Mouse (Mus musculus): ENCODE measurements at regions not wholly inside any gene's neighbourhood (a gene's known extent, or its start where the extent isn't known, plus 50 kb on each side); places are given as distances from the start of the nearest gene placed in this dataset.

- no peak overlapping the region for H3K4me3 ChIP-seq (ENCODE audit: insufficient read depth, low read depth, low read length)
- H3K4me1 ChIP-seq (ENCODE audit: control insufficient read depth, insufficient read depth, insufficient read length, low read length) = no peaks in the 10 kb centered on the region; the same call in 1 of the 2 replicates
Observed at GRCm38 (mm10) chr17:4176524-4176923, 480.5 kb upstream of the Nox3 start.

GRCm38 (mm10) chr17:4177485-4178150, 481.6 kb upstream of the Nox3 start:
- Histone ChIP-seq H3K4me3 (ENCODE audit: insufficient read depth, low read depth, low read length) (no peak overlapping the region), H3K4me1 (ENCODE audit: control insufficient read depth, insufficient read depth, insufficient read length, low read length) (no peaks in the 10 kb centered on the region; the same call in 1 of the 2 replicates), H3K27ac (replicated peaks; ENCODE audit: low read depth, low read length) (no peak overlapping the region)

More at GRCm38 (mm10) chr17:4176524-4176923, 480.5 kb upstream of the Nox3 start:
- H3K27ac ChIP-seq (replicated peaks; ENCODE audit: low read depth, low read length) = no peak overlapping the region

- Histone ChIP-seq H3K27ac (replicated peaks; ENCODE audit: low read depth, low read length) (no peak overlapping the region), H3K4me1 (ENCODE audit: control insufficient read depth, insufficient read depth, insufficient read length, low read length) (no peaks in the 10 kb centered on the region), H3K4me3 (ENCODE audit: insufficient read depth, low read depth, low read length) (no peak overlapping the region)
Observed at GRCm38 (mm10) chr17:4179271-4179670, 483.2 kb upstream of the Nox3 start.

GRCm38 (mm10) chr17:4182106-4182505, 486.0 kb upstream of the Nox3 start:
- Histone ChIP-seq H3K4me1 (ENCODE audit: control insufficient read depth, insufficient read depth, insufficient read length, low read length) (no peaks in the 10 kb centered on the region), H3K27ac (replicated peaks; ENCODE audit: low read depth, low read length) (no peak overlapping the region), H3K4me3 (ENCODE audit: insufficient read depth, low read depth, low read length) (no peak overlapping the region)

GRCm38 (mm10) chr17:4186802-4187201, 490.7 kb upstream of the Nox3 start:
- Histone ChIP-seq H3K4me1 (ENCODE audit: control insufficient read depth, insufficient read depth, insufficient read length, low read length) (no peaks in the 10 kb centered on the region), H3K27ac (replicated peaks; ENCODE audit: low read depth, low read length) (no peak overlapping the region), H3K4me3 (ENCODE audit: insufficient read depth, low read depth, low read length) (no peak overlapping the region)

- Histone ChIP-seq H3K4me1 (ENCODE audit: control insufficient read depth, insufficient read depth, insufficient read length, low read length) (no peaks in the 10 kb centered on the region), H3K4me3 (ENCODE audit: insufficient read depth, low read depth, low read length) (no peak overlapping the region), H3K27ac (replicated peaks; ENCODE audit: low read depth, low read length) (no peak overlapping the region)
Observed at GRCm38 (mm10) chr17:4187606-4188005, 491.5 kb upstream of the Nox3 start.

GRCm38 (mm10) chr17:4196793-4197448, 500.9 kb upstream of the Nox3 start:
- Histone ChIP-seq H3K4me1 (ENCODE audit: control insufficient read depth, insufficient read depth, insufficient read length, low read length) (no peaks in the 10 kb centered on the region), H3K27ac (replicated peaks; ENCODE audit: low read depth, low read length) (no peak overlapping the region), H3K4me3 (ENCODE audit: insufficient read depth, low read depth, low read length) (no peak overlapping the region)

GRCm38 (mm10) chr17:4198001-4198400, 501.9 kb upstream of the Nox3 start:
- Histone ChIP-seq H3K4me1 (ENCODE audit: control insufficient read depth, insufficient read depth, insufficient read length, low read length) (no peaks in the 10 kb centered on the region), H3K4me3 (ENCODE audit: insufficient read depth, low read depth, low read length) (no peak overlapping the region), H3K27ac (replicated peaks; ENCODE audit: low read depth, low read length) (no peak overlapping the region)

- no peaks in the 10 kb centered on the region for H3K4me1 ChIP-seq (ENCODE audit: control insufficient read depth, insufficient read depth, insufficient read length, low read length)
- no peak overlapping the region for H3K4me3 ChIP-seq (ENCODE audit: insufficient read depth, low read depth, low read length)
- no peak overlapping the region for H3K27ac ChIP-seq (replicated peaks; ENCODE audit: low read depth, low read length)
Observed at GRCm38 (mm10) chr17:4199698-4200153, 503.7 kb upstream of the Nox3 start.

- no peak overlapping the region for H3K4me3 ChIP-seq (ENCODE audit: insufficient read depth, low read depth, low read length)
- H3K27ac ChIP-seq (replicated peaks; ENCODE audit: low read depth, low read length) = no peak overlapping the region
- no peaks in the 10 kb centered on the region for H3K4me1 ChIP-seq (ENCODE audit: control insufficient read depth, insufficient read depth, insufficient read length, low read length)
Observed at GRCm38 (mm10) chr17:4201300-4201699, 505.2 kb upstream of the Nox3 start.

- Histone ChIP-seq H3K4me3 (ENCODE audit: insufficient read depth, low read depth, low read length) (no peak overlapping the region), H3K4me1 (ENCODE audit: control insufficient read depth, insufficient read depth, insufficient read length, low read length) (no peaks in the 10 kb centered on the region), H3K27ac (replicated peaks; ENCODE audit: low read depth, low read length) (no peak overlapping the region)
Observed at GRCm38 (mm10) chr17:4208142-4208925, 512.3 kb upstream of the Nox3 start.

- Histone ChIP-seq H3K27ac (replicated peaks; ENCODE audit: low read depth, low read length) (no peak overlapping the region), H3K4me1 (ENCODE audit: control insufficient read depth, insufficient read depth, insufficient read length, low read length) (no peaks in the 10 kb centered on the region), H3K4me3 (ENCODE audit: insufficient read depth, low read depth, low read length) (no peak overlapping the region)
Observed at GRCm38 (mm10) chr17:4209650-4210049, 513.6 kb upstream of the Nox3 start.

GRCm38 (mm10) chr17:4212586-4212985, 516.5 kb upstream of the Nox3 start:
- H3K4me3 ChIP-seq (ENCODE audit: insufficient read depth, low read depth, low read length) = no peak overlapping the region
- no peaks in the 10 kb centered on the region for H3K4me1 ChIP-seq (ENCODE audit: control insufficient read depth, insufficient read depth, insufficient read length, low read length)
- H3K27ac ChIP-seq (replicated peaks; ENCODE audit: low read depth, low read length) = no peak overlapping the region

- no peak overlapping the region for H3K27ac ChIP-seq (replicated peaks; ENCODE audit: low read depth, low read length)
Observed at GRCm38 (mm10) chr17:4214970-4215369, 518.9 kb upstream of the Nox3 start.

GRCm38 (mm10) chr17:4216203-4216602, 520.1 kb upstream of the Nox3 start:
- Histone ChIP-seq H3K27ac (replicated peaks; ENCODE audit: low read depth, low read length) (no peak overlapping the region), H3K4me3 (ENCODE audit: insufficient read depth, low read depth, low read length) (no peak overlapping the region), H3K4me1 (ENCODE audit: control insufficient read depth, insufficient read depth, insufficient read length, low read length) (no peaks in the 10 kb centered on the region)

More at GRCm38 (mm10) chr17:4214970-4215369, 518.9 kb upstream of the Nox3 start:
- no peaks in the 10 kb centered on the region for H3K4me1 ChIP-seq (ENCODE audit: control insufficient read depth, insufficient read depth, insufficient read length, low read length)
- no peak overlapping the region for H3K4me3 ChIP-seq (ENCODE audit: insufficient read depth, low read depth, low read length)
